Mouse (Mus musculus): ENCODE measurements around the gene Slc30a3. TPM values are rescaled to one million over a fixed set of nuclear protein-coding genes. Genes with fewer than 3 reads are reported as not detected.

Slc30a3 gene
- polyA plus RNA-seq, 1 experiment from 2014 or later = 0.12 TPM

- Histone ChIP-seq H3K9ac (ENCODE audit: low read depth, low read length) (no peak overlapping the region), H3K4me2 (ENCODE audit: low read depth, low read length) (no peak overlapping the region), H3K4me3 (ENCODE audit: low read length) (no peak overlapping the region), H3K36me3 (ENCODE audit: control insufficient read depth, insufficient read depth, low read length) (peaks cover 12% of the 10 kb centered on the region; the same call in 1 of the 2 replicates), H3K27me3 (replicated peaks; ENCODE audit: control insufficient read depth, insufficient read depth, low read length) (no peaks in the 10 kb centered on the region), H3K9me3 (ENCODE audit: control insufficient read depth, low read length) (no peaks in the 10 kb centered on the region), H3K4me1 (ENCODE audit: control insufficient read depth, insufficient read depth, low read length) (0 out of 2 replicates have a peak, but pooled peaks cover 7% of the 10 kb centered on the region), H3K27ac (ENCODE audit: low read length) (no peak overlapping the region)
- ATAC-seq = 0 out of 2 replicates have a peak, but pooled peaks have one; percentile 23
- WGBS = 20% methylated on average over 5 of the region's 5 CpGs
Measured at GRCm38 (mm10) chr5:31082355-31082754, 25.7 kb downstream of the Slc30a3 start.

- ATAC-seq = no peak
- Histone ChIP-seq H3K27ac (ENCODE audit: low read length) (no peak overlapping the region), H3K4me1 (ENCODE audit: control insufficient read depth, insufficient read depth, low read length) (0 out of 2 replicates have a peak, but pooled peaks cover 6% of the 10 kb centered on the region), H3K9me3 (ENCODE audit: control insufficient read depth, low read length) (no peaks in the 10 kb centered on the region), H3K27me3 (replicated peaks; ENCODE audit: control insufficient read depth, insufficient read depth, low read length) (no peaks in the 10 kb centered on the region), H3K9ac (ENCODE audit: low read depth, low read length) (no peak overlapping the region), H3K36me3 (ENCODE audit: control insufficient read depth, insufficient read depth, low read length) (peaks cover 21% of the 10 kb centered on the region), H3K4me2 (ENCODE audit: low read depth, low read length) (no peak overlapping the region), H3K4me3 (ENCODE audit: low read length) (no peak overlapping the region)
- WGBS = 74% methylated on average over 3 of the region's 3 CpGs
Measured at GRCm38 (mm10) chr5:31081386-31081785, 26.7 kb downstream of the Slc30a3 start.

GRCm38 (mm10) chr5:31080795-31081164 lies 27.3 kb downstream of the Slc30a3 start:
- no peak overlapping the region for H3K4me2 ChIP-seq (ENCODE audit: low read depth, low read length)
- H3K9me3 ChIP-seq (ENCODE audit: control insufficient read depth, low read length) = no peaks in the 10 kb centered on the region
- H3K36me3 ChIP-seq (ENCODE audit: control insufficient read depth, insufficient read depth, low read length) = peaks cover 27% of the 10 kb centered on the region
- 66% methylated on average over 3 of the region's 3 CpGs for WGBS
- ATAC-seq = no peak
- no peaks in the 10 kb centered on the region for H3K27me3 ChIP-seq (replicated peaks; ENCODE audit: control insufficient read depth, insufficient read depth, low read length)
- H3K9ac ChIP-seq (ENCODE audit: low read depth, low read length) = no peak overlapping the region
- 0 out of 2 replicates have a peak, but pooled peaks cover 2% of the 10 kb centered on the region for H3K4me1 ChIP-seq (ENCODE audit: control insufficient read depth, insufficient read depth, low read length)
- no peak overlapping the region for H3K4me3 ChIP-seq (ENCODE audit: low read length)
- H3K27ac ChIP-seq (ENCODE audit: low read length) = no peak overlapping the region

- no peak overlapping the region for H3K9ac ChIP-seq (ENCODE audit: low read depth, low read length)
- peaks cover 32% of the 10 kb centered on the region for H3K36me3 ChIP-seq (ENCODE audit: control insufficient read depth, insufficient read depth, low read length)
- H3K4me2 ChIP-seq (ENCODE audit: low read depth, low read length) = no peak overlapping the region
- no peaks in the 10 kb centered on the region for H3K4me1 ChIP-seq (ENCODE audit: control insufficient read depth, insufficient read depth, low read length)
- no peak overlapping the region for H3K4me3 ChIP-seq (ENCODE audit: low read length)
- 75% methylated on average over 13 of the region's 13 CpGs for WGBS
- H3K27ac ChIP-seq (ENCODE audit: low read length) = no peak overlapping the region
- H3K27me3 ChIP-seq (replicated peaks; ENCODE audit: control insufficient read depth, insufficient read depth, low read length) = no peaks in the 10 kb centered on the region
- ATAC-seq = no peak
- no peaks in the 10 kb centered on the region for H3K9me3 ChIP-seq (ENCODE audit: control insufficient read depth, low read length)
Measured at GRCm38 (mm10) chr5:31080059-31080794, 27.8 kb downstream of the Slc30a3 start.

GRCm38 (mm10) chr5:31076346-31076745 lies 31.7 kb downstream of the Slc30a3 start:
- Histone ChIP-seq H3K9me3 (ENCODE audit: control insufficient read depth, low read length) (no peaks in the 10 kb centered on the region), H3K27me3 (replicated peaks; ENCODE audit: control insufficient read depth, insufficient read depth, low read length) (no peaks in the 10 kb centered on the region), H3K4me1 (ENCODE audit: control insufficient read depth, insufficient read depth, low read length) (no peaks in the 10 kb centered on the region), H3K36me3 (ENCODE audit: control insufficient read depth, insufficient read depth, low read length) (peaks cover 56% of the 10 kb centered on the region), H3K9ac (ENCODE audit: low read depth, low read length) (no peak overlapping the region), H3K4me3 (ENCODE audit: low read length) (no peak overlapping the region), H3K4me2 (ENCODE audit: low read depth, low read length) (no peak overlapping the region), H3K27ac (ENCODE audit: low read length) (no peak overlapping the region)
- ATAC-seq = no peak
- 84% methylated on average over 13 of the region's 13 CpGs for WGBS

GRCm38 (mm10) chr5:31073176-31073575 lies 34.9 kb downstream of the Slc30a3 start:
- no peak overlapping the region for H3K9ac ChIP-seq (ENCODE audit: low read depth, low read length)
- H3K9me3 ChIP-seq (ENCODE audit: control insufficient read depth, low read length) = no peaks in the 10 kb centered on the region
- H3K4me2 ChIP-seq (ENCODE audit: low read depth, low read length) = no peak overlapping the region
- no peaks in the 10 kb centered on the region for H3K4me1 ChIP-seq (ENCODE audit: control insufficient read depth, insufficient read depth, low read length)
- no peak overlapping the region for H3K4me3 ChIP-seq (ENCODE audit: low read length)
- no peak overlapping the region for H3K27ac ChIP-seq (ENCODE audit: low read length)
- H3K36me3 ChIP-seq (ENCODE audit: control insufficient read depth, insufficient read depth, low read length) = peaks cover 69% of the 10 kb centered on the region
- ATAC-seq = no peak
- WGBS = 93% methylated on average over 12 of the region's 12 CpGs
- H3K27me3 ChIP-seq (replicated peaks; ENCODE audit: control insufficient read depth, insufficient read depth, low read length) = no peaks in the 10 kb centered on the region

GRCm38 (mm10) chr5:31071821-31072220 lies 36.2 kb downstream of the Slc30a3 start:
- no peak overlapping the region for H3K4me2 ChIP-seq (ENCODE audit: low read depth, low read length)
- H3K4me3 ChIP-seq (ENCODE audit: low read length) = no peak overlapping the region
- WGBS = 94% methylated on average over 11 of the region's 11 CpGs
- H3K9me3 ChIP-seq (ENCODE audit: control insufficient read depth, low read length) = no peaks in the 10 kb centered on the region
- H3K27me3 ChIP-seq (replicated peaks; ENCODE audit: control insufficient read depth, insufficient read depth, low read length) = no peaks in the 10 kb centered on the region
- ATAC-seq = no peak
- no peak overlapping the region for H3K27ac ChIP-seq (ENCODE audit: low read length)
- H3K36me3 ChIP-seq (ENCODE audit: control insufficient read depth, insufficient read depth, low read length) = peaks cover 62% of the 10 kb centered on the region
- H3K4me1 ChIP-seq (ENCODE audit: control insufficient read depth, insufficient read depth, low read length) = no peaks in the 10 kb centered on the region
- H3K9ac ChIP-seq (ENCODE audit: low read depth, low read length) = no peak overlapping the region

- Histone ChIP-seq H3K27ac (ENCODE audit: low read length) (no peak overlapping the region), H3K9me3 (ENCODE audit: control insufficient read depth, low read length) (no peaks in the 10 kb centered on the region), H3K4me3 (ENCODE audit: low read length) (no peak overlapping the region), H3K36me3 (ENCODE audit: control insufficient read depth, insufficient read depth, low read length) (peaks cover 58% of the 10 kb centered on the region), H3K4me2 (ENCODE audit: low read depth, low read length) (no peak overlapping the region), H3K4me1 (ENCODE audit: control insufficient read depth, insufficient read depth, low read length) (no peaks in the 10 kb centered on the region), H3K9ac (ENCODE audit: low read depth, low read length) (no peak overlapping the region), H3K27me3 (replicated peaks; ENCODE audit: control insufficient read depth, insufficient read depth, low read length) (no peaks in the 10 kb centered on the region)
- ATAC-seq = no peak
- WGBS = 74% methylated on average over 2 of the region's 2 CpGs
Measured at GRCm38 (mm10) chr5:31071059-31071458, 37.0 kb downstream of the Slc30a3 start.

- 94% methylated on average over 3 of the region's 3 CpGs for WGBS
- H3K36me3 ChIP-seq (ENCODE audit: control insufficient read depth, insufficient read depth, low read length) = peaks cover 47% of the 10 kb centered on the region
- no peaks in the 10 kb centered on the region for H3K9me3 ChIP-seq (ENCODE audit: control insufficient read depth, low read length)
- no peak overlapping the region for H3K4me3 ChIP-seq (ENCODE audit: low read length)
- H3K4me2 ChIP-seq (ENCODE audit: low read depth, low read length) = no peak overlapping the region
- H3K4me1 ChIP-seq (ENCODE audit: control insufficient read depth, insufficient read depth, low read length) = no peaks in the 10 kb centered on the region
- no peak for ATAC-seq
- no peak overlapping the region for H3K9ac ChIP-seq (ENCODE audit: low read depth, low read length)
- H3K27me3 ChIP-seq (replicated peaks; ENCODE audit: control insufficient read depth, insufficient read depth, low read length) = no peaks in the 10 kb centered on the region
- no peak overlapping the region for H3K27ac ChIP-seq (ENCODE audit: low read length)
Measured at GRCm38 (mm10) chr5:31069810-31070209, 38.2 kb downstream of the Slc30a3 start.
